Mouse (Mus musculus) CH12.LX (cell line): ENCODE data around the gene Aldoc.

Experiments
- CTCF ChIP-seq, 2 experiments: IDR thresholded peaks in 1 of 2; conservative IDR thresholded peaks in 1 of 2; 2 replicates each; pipeline ENCODE4 v1.5.1; 2011 to 2012; ENCODE audit warnings: low read depth in 2 of 2, low read length in 2 of 2, improper control_type of control experiment in 1 of 2, inconsistent platforms in 1 of 2, mild to moderate bottlenecking in 1 of 2, moderate library complexity in 1 of 2
- E2F4 ChIP-seq: IDR thresholded peaks from 2 replicates; pipeline ENCODE4 v1.6.1; 2011; ENCODE audit warnings: low read depth, low read length, improper control_type of control experiment; ENCODE audit not compliant: insufficient replicate concordance
- EP300 ChIP-seq: IDR thresholded peaks from 2 replicates; pipeline ENCODE4 v1.6.1; 2011; ENCODE audit warnings: low read length, improper control_type of control experiment
- JUND ChIP-seq: conservative IDR thresholded peaks from 2 replicates; pipeline ENCODE4 v1.6.1; 2011; ENCODE audit warnings: low read depth, low read length, improper control_type of control experiment
- MAX ChIP-seq: IDR thresholded peaks from 2 replicates; pipeline ENCODE4 v1.6.1; 2011; ENCODE audit warnings: low read length, improper control_type of control experiment
- MEF2A ChIP-seq: IDR thresholded peaks from 2 replicates; pipeline ENCODE4 v1.6.1; 2014; ENCODE audit warnings: low read depth, mild to moderate bottlenecking, inconsistent platforms, low read length, improper control_type of control experiment, borderline replicate concordance
- NRF1 ChIP-seq: IDR thresholded peaks from 2 replicates; pipeline ENCODE4 v1.6.1; 2014; ENCODE audit warnings: low read depth, mild to moderate bottlenecking, inconsistent platforms, low read length, improper control_type of control experiment, moderate library complexity
- POLR2A ChIP-seq: IDR thresholded peaks from 2 replicates; pipeline ENCODE4 v1.6.1; 2011; ENCODE audit warnings: low read depth, mild to moderate bottlenecking, improper control_type of control experiment, low read length
- RCOR1 ChIP-seq: conservative IDR thresholded peaks from 2 replicates; pipeline ENCODE4 v1.6.1; 2012; ENCODE audit warnings: low read depth, mild to moderate bottlenecking, inconsistent platforms, low read length, improper control_type of control experiment

- TF ChIP-seq CTCF (conservative IDR thresholded peaks at IDR 0.05 in 1 of 2, IDR thresholded peaks at IDR 0.05 in 1 of 2; ENCODE audit: low read depth in 2 of 2, low read length in 2 of 2) (no peak), POLR2A (no peak), MEF2A (no peak), NRF1 (no peak), RCOR1 (no peak), MAX (no peak), JUND (no peak), EP300 (no peak), E2F4 (no peak)
Observed at GRCm38 (mm10) chr11:78294585-78294984, 28.2 kb upstream of the Aldoc start.
